Mouse (Mus musculus): ENCODE results near the gene Bend4.

DNA sequence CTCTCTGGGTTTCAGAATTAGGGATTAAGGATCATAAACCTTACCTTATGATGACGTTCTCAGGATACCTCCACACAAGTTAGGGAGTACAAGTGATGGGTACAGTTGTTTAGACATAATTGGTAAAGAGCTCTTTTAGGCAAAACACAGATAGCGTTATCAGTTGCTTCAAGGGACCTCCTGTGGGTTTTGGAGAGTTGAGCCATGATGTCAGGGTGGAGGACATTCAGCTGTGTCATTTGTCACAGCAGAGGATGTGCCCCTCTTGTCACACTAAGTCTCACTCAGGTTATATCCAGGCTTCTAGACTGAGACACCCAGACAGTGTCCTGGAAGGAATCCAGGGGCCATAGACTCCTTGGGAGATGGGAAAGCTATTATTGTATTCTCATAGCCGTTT, 36.8 kb upstream of the Bend4 start:
- TF ChIP-seq POLR2A (IDR thresholded peaks at IDR 0.05; ENCODE audit: control insufficient read depth, extremely low read depth, insufficient read depth, low read length, poor library complexity) (no peak), CTCF (IDR thresholded peaks at IDR 0.05; ENCODE audit: borderline replicate concordance, control insufficient read depth, extremely low read depth, insufficient read depth, low read length, poor library complexity) (no peak)

All from thymus, adult 2 months (tissue).